Mouse (Mus musculus): Measurements from ENCODE around the gene Map4k4.

DNA sequence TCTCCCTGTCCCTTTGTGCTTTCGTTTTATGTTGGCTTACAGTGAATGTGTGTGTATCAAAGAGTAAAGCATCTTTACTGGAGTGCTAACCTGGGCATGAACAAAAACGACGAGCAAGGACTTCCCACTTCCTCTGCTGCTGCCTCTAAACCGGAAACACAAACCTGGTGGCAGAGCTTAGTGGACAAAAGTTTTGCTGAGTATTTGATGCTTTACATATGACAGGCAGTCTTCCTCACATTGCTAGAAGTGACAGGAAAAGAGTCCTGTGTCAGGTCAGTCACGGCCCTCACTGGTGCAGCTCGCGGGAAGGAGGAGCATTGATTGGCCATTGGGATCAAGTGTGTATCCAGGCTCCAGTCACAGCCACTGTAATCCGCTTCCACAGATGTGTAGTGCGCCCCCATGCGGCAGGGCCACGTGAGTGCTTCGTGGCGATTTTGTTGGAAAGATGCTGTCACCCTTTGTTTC is 35.7 kb downstream of the Map4k4 start:
- TF ChIP-seq FLI1 (IDR thresholded peaks at IDR 0.05; ENCODE audit: low read length): no peak
- no peak for TF ChIP-seq GATA1 (IDR thresholded peaks at IDR 0.05; ENCODE audit: borderline replicate concordance, low read length)

Data from megakaryocyte, embryonic 14.5 days (primary cell).